Mouse (Mus musculus): ENCODE data around the gene Ptprr. TPM values are rescaled to one million over a fixed set of nuclear protein-coding genes. Genes with fewer than 3 reads are reported as not detected.

Ptprr gene
- polyA plus RNA-seq, 1 experiment from 2014 or later, result 29.9 TPM

GRCm38 (mm10) chr10:116260658-116261433, 242.8 kb downstream of the Ptprr start:
- Histone ChIP-seq H3K36me3 (no peaks in the 10 kb centered on the region), H3K27me3 (replicated peaks) (no peaks in the 10 kb centered on the region), H3K9ac (no peak overlapping the region), H3K9me3 (no peaks in the 10 kb centered on the region), H3K4me1 (no peaks in the 10 kb centered on the region), H3K4me2 (replicated peaks) (no peak overlapping the region), H3K27ac (no peak overlapping the region), H3K4me3 (no peak overlapping the region)
- ATAC-seq (ENCODE audit: low FRiP score, low read depth), result no peak
- WGBS, result 78% methylated on average over 13 of the region's 13 CpGs

- Histone ChIP-seq H3K4me3 (no peak overlapping the region), H3K9me3 (no peaks in the 10 kb centered on the region), H3K4me1 (no peaks in the 10 kb centered on the region), H3K9ac (no peak overlapping the region), H3K4me2 (replicated peaks) (no peak overlapping the region), H3K36me3 (no peaks in the 10 kb centered on the region), H3K27me3 (replicated peaks) (no peaks in the 10 kb centered on the region), H3K27ac (no peak overlapping the region)
- no peak for ATAC-seq (ENCODE audit: low FRiP score, low read depth)
- WGBS, result 86% methylated on average over 5 of the region's 5 CpGs
Observed at GRCm38 (mm10) chr10:116261559-116261958, 243.5 kb downstream of the Ptprr start.

DNA sequence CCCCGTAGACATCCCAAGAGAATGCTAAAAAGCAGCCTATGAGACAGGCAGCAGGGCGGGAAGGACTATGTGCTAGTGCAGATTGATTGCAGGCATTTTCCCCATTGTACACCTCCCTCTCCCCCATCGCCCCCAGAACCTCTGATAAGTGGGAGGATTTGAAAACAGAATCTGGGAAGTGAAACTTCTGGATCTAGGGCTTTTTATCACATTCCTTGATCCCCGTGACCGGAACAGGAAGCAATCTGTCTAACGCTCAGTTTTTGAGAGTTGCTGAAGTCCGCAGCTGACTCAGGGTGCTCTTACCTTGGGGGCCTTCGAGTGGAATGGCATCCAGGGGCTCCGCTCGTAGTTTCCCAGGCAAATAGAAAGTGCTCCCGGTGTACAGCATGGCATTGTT, 246.5 kb downstream of the Ptprr start:
- WGBS, result 80% methylated on average over 11 of the region's 11 CpGs
- no peak for ATAC-seq (ENCODE audit: low FRiP score, low read depth)

GRCm38 (mm10) chr10:116266561-116267433, 248.8 kb downstream of the Ptprr start:
- 85% methylated on average over 15 of the region's 15 CpGs for WGBS
- H3K4me2 ChIP-seq (replicated peaks), result no peak overlapping the region
- no peak overlapping the region for H3K9ac ChIP-seq
- no peaks in the 10 kb centered on the region for H3K27me3 ChIP-seq (replicated peaks)
- no peak for ATAC-seq (ENCODE audit: low FRiP score, low read depth)
- H3K36me3 ChIP-seq, result no peaks in the 10 kb centered on the region
- no peak overlapping the region for H3K4me3 ChIP-seq
- H3K4me1 ChIP-seq, result no peaks in the 10 kb centered on the region
- H3K27ac ChIP-seq, result no peak overlapping the region
- H3K9me3 ChIP-seq, result no peaks in the 10 kb centered on the region

More for the DNA sequence above, 246.5 kb downstream of the Ptprr start:
- no peak overlapping the region for H3K9ac ChIP-seq
- H3K4me2 ChIP-seq (replicated peaks), result no peak overlapping the region
- H3K4me1 ChIP-seq, result no peaks in the 10 kb centered on the region
- no peaks in the 10 kb centered on the region for H3K27me3 ChIP-seq (replicated peaks)
- H3K4me3 ChIP-seq, result no peak overlapping the region
- H3K27ac ChIP-seq, result no peak overlapping the region
- H3K36me3 ChIP-seq, result no peaks in the 10 kb centered on the region
- no peaks in the 10 kb centered on the region for H3K9me3 ChIP-seq

DNA sequence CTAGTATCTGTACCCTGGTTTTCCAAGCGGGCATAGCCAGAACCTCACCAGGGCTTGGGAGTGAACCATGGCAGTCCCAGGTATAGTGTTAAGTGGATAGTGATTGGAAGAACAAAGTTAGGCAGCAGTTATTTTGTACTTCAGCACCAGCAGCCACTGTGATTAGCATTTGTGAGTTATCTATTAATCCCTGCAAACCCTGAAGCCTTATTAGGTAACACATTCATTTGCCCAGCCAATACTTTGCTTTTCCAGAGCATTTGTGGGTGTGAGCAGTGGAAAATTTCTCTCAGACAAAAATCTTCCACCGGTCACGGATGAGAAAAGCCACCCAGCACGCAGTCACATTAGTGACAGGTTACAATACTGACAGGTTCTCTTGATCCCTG, 249.4 kb downstream of the Ptprr start:
- no peaks in the 10 kb centered on the region for H3K36me3 ChIP-seq
- H3K27ac ChIP-seq, result no peak overlapping the region
- no peak overlapping the region for H3K4me2 ChIP-seq (replicated peaks)
- no peaks in the 10 kb centered on the region for H3K9me3 ChIP-seq
- H3K27me3 ChIP-seq (replicated peaks), result no peaks in the 10 kb centered on the region
- H3K9ac ChIP-seq, result no peak overlapping the region
- ATAC-seq (ENCODE audit: low FRiP score, low read depth), result no peak
- no peak overlapping the region for H3K4me3 ChIP-seq
- H3K4me1 ChIP-seq, result no peaks in the 10 kb centered on the region
- 86% methylated on average over 4 of the region's 4 CpGs for WGBS

DNA sequence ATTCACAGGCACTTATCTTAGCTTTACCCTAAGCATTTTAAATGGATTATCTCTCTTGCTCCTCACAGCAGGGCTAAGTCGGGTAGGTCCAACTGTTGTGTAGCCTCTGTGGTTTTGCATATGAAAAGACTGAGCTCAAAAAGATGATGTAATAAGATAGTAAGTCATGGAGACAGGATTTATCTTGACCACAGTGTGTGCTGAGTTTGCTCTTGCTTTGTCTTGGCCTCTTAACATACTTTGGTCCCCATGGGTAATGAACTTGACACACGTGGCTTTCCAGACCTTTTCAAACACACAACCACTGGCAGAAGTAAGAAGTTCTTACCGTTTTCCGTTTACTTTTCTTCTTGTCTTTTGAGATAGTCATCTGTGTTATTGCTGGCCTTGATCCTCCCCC, 250.3 kb downstream of the Ptprr start:
- Histone ChIP-seq H3K27ac (no peak overlapping the region), H3K4me2 (replicated peaks) (no peak overlapping the region), H3K9ac (no peak overlapping the region), H3K36me3 (no peaks in the 10 kb centered on the region), H3K27me3 (replicated peaks) (no peaks in the 10 kb centered on the region), H3K9me3 (no peaks in the 10 kb centered on the region), H3K4me1 (no peaks in the 10 kb centered on the region), H3K4me3 (no peak overlapping the region)
- WGBS, result 71% methylated on average over 4 of the region's 4 CpGs
- ATAC-seq (ENCODE audit: low FRiP score, low read depth), result no peak

- Histone ChIP-seq H3K4me3 (no peak overlapping the region), H3K27me3 (replicated peaks) (no peaks in the 10 kb centered on the region), H3K9me3 (no peaks in the 10 kb centered on the region), H3K36me3 (no peaks in the 10 kb centered on the region), H3K27ac (no peak overlapping the region), H3K4me1 (no peaks in the 10 kb centered on the region), H3K9ac (no peak overlapping the region), H3K4me2 (replicated peaks) (no peak overlapping the region)
- no peak for ATAC-seq (ENCODE audit: low FRiP score, low read depth)
- 83% methylated on average over 12 of the region's 12 CpGs for WGBS
Observed at GRCm38 (mm10) chr10:116270646-116271469, 252.8 kb downstream of the Ptprr start.

DNA sequence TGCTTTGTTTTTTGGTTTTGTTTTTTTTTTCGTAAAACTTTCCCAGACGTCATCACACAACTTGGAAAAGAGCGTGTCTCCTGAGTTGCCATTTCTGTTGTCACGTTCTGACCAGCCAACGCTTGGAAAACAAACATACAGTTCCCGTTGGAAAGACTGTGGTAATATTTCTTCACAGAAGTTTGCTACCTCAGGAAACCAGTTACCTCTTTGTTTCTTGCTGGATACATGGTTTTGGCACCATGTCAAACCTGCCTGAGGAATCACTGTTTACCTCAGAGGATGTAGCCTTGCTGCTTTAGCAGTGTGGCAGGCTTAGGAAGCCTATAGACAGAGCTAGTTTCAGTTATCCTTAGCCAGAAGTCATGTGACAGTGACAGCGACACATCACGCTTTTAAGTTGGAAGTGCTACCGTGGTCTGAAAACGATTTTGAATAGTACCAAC, 253.5 kb downstream of the Ptprr start:
- no peak for ATAC-seq (ENCODE audit: low FRiP score, low read depth)

DNA sequence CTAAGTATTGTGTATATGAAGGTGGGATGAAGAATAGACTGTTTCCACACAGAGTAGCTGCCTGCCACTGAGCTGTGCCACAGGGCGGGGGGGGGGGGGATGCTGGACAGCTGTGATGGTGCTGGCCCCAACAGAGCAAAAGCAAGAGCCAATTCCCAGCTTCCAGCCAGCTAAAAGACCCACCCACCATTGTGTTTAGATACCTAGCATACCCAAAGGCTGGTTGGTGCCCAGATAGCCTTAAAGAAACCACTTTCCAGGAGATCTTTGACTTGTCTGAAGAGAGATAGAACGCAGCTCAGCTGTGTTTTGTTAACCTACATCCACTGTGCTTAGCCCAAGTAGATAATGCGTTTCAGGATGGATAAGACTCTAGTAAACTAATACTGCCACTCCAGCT, 254.1 kb downstream of the Ptprr start:
- Histone ChIP-seq H3K4me2 (replicated peaks) (no peak overlapping the region), H3K9me3 (no peaks in the 10 kb centered on the region), H3K4me1 (no peaks in the 10 kb centered on the region), H3K27ac (no peak overlapping the region), H3K36me3 (no peaks in the 10 kb centered on the region), H3K4me3 (no peak overlapping the region), H3K27me3 (replicated peaks) (no peaks in the 10 kb centered on the region), H3K9ac (no peak overlapping the region)
- no peak for ATAC-seq (ENCODE audit: low FRiP score, low read depth)
- 83% methylated on average over 3 of the region's 3 CpGs for WGBS

More for the DNA sequence above, 253.5 kb downstream of the Ptprr start:
- Histone ChIP-seq H3K36me3 (no peaks in the 10 kb centered on the region), H3K4me2 (replicated peaks) (no peak overlapping the region), H3K9me3 (no peaks in the 10 kb centered on the region), H3K27ac (no peak overlapping the region), H3K4me1 (no peaks in the 10 kb centered on the region), H3K4me3 (no peak overlapping the region), H3K27me3 (replicated peaks) (no peaks in the 10 kb centered on the region), H3K9ac (no peak overlapping the region)
- WGBS, result 93% methylated on average over 10 of the region's 10 CpGs

- H3K36me3 ChIP-seq, result no peaks in the 10 kb centered on the region
- H3K9me3 ChIP-seq, result no peaks in the 10 kb centered on the region
- H3K27me3 ChIP-seq (replicated peaks), result no peaks in the 10 kb centered on the region
- no peak within 1 kb of the TSS for H3K27ac ChIP-seq
- H3K9ac ChIP-seq, result no peak within 1 kb of the TSS
- no peaks in the 10 kb centered on the region for H3K4me1 ChIP-seq
- H3K4me2 ChIP-seq (replicated peaks), result no peak within 1 kb of the TSS
- 78% methylated on average over 7 of the region's 7 CpGs for WGBS
- H3K4me3 ChIP-seq, result no peak within 1 kb of the TSS
- ATAC-seq (ENCODE audit: low FRiP score, low read depth), result no peak
Observed at GRCm38 (mm10) chr10:116275280-116275679, 257.3 kb downstream of the Ptprr start, which contains the start of gene Ptprb. Gene Ptprb, plus strand, starts transcription at chr10:116275523.

- no peak overlapping the region for H3K27ac ChIP-seq
- no peaks in the 10 kb centered on the region for H3K9me3 ChIP-seq
- no peak overlapping the region for H3K9ac ChIP-seq
- no peaks in the 10 kb centered on the region for H3K27me3 ChIP-seq (replicated peaks)
- WGBS, result 86% methylated on average over 7 of the region's 7 CpGs
- H3K4me1 ChIP-seq, result no peaks in the 10 kb centered on the region
- no peaks in the 10 kb centered on the region for H3K36me3 ChIP-seq
- ATAC-seq (ENCODE audit: low FRiP score, low read depth), result no peak
- H3K4me3 ChIP-seq, result no peak overlapping the region
- no peak overlapping the region for H3K4me2 ChIP-seq (replicated peaks)
Observed at GRCm38 (mm10) chr10:116286697-116287344, 268.8 kb downstream of the Ptprr start.

All from neural tube, embryonic 12.5 days (tissue).